Mouse (Mus musculus) c-Kit-negative CD71-positive TER-119-positive erythroid progenitor cells, embryonic 14.5 days (primary cell): ENCODE measurements at regions not wholly inside any gene's neighbourhood (a gene's known extent, or its start where the extent isn't known, plus 50 kb on each side); places are given as distances from the start of the nearest gene placed in this dataset.

Experiments used
- DNase-seq: peaks from one replicate; pipeline ENCODE4 v3.0.0-alpha.2; 2013; ENCODE audit warnings: low read depth, low spot score

DNA sequence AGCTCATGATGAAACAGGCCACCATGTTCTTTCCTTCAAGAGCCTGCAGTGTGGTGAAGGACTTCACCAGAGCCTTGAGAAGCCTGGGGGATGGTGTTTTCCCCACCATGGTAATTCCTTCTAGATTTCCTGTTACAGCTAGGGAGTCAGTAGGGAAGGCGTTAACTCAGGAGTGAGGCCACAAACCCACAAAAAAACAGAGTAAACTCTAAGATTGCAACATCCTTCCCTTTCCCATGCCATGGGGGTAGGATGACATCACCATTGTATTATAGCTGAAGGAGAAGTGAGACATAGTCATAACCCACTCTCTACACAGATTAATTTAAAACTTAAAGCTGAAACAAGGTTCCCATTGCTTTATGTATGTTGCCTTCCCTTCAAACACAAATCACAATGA lies 218.7 kb upstream of the F930015N05Rik start:
- no peak for DNase-seq

DNA sequence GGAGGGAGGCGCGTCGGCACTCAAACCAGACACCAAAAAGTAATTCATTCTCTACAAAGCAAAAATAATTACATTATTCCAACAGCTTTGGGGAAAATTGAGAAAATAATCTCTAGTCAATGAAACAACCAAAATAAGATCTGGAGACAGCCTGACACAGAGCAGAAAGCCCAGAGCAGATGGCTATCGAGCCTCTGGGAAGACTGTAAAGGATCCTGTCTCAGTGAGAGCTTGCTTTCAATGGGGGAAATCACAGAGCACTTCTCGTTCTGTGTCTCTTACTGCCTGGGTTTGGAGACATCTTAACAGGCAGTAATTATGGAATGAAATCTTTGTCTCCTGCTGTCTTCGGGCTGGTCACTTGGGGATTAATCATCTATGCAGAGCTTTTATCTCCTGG lies 226.7 kb upstream of the F930015N05Rik start:
- no peak for DNase-seq

DNA sequence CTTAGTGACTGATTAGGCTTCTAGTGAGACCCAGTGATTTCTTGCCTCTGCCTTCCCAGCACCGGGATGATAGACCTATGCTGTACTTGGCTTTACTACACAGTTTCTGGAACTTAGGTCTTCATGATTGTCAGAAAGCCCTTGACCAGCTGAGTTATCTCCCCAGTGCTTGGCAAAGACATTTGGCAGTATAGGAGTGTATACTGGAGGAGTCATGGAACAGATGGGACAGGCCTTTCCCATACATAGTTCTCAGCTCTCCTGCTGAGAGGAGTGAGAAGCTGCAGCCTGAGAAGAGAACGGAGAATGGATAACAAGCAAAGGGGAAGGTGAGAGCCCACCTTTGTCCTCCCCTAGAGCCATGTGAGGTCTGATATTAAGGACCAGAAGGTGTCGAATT lies 230.6 kb upstream of the F930015N05Rik start:
- no peak for DNase-seq

DNA sequence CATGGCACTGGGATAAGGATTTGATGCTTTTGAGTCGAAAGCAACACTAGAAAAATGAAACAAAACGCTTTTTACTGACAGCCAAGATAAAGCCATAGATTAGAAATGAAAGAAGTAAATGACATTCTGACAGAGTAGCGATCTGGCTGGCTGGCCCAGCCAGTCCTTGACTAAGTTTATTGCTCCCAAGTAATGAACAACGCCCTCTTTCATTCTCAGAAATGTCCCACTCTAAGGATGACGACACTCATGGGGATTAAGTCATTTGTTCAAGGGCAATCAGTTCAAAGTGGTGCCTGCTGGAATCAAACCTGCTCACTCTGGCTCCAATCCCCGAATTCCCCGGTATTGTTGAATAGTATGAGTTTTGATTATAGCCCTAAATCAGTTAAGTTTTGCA lies 231.1 kb upstream of the F930015N05Rik start:
- no peak for DNase-seq

DNA sequence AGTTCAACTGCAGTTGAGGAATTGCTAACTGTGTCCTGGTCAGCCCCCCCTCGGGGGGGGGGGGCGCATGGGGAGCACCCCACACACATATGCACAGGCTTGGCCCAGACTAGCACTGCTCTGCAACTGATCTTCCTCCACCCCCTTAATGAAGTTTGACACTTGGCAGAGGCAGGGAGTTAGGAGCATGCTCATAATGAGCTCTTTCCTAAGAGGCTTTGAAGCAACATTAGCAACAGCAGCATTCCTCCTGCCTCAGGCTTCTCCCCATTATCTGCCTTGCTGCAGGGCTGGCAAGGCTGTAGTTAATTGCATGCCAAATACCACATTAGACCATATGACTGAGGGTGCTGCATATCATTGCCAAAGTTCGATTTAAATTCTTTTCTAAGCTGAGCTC lies 235.4 kb upstream of the F930015N05Rik start:
- no peak for DNase-seq

DNA sequence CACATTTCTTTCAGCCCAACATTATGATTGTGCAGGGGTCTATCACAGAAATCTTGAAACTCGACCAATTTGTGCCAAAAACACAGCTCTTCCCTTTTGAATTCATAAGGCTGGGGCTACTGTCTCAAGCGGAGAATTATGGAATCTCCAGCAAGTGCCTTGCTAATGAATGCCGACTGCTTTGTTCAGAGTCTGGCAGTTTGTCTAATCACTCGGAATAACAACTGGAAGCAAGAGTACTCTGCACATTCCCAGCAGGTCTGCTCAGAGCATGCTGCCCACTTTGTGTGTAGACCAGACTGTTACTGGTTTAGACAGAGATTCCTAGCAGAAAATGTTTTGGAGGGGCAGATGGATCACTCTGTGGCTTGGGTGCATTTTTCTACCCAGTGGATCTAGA lies 237.1 kb upstream of the F930015N05Rik start:
- DNase-seq: no peak

DNA sequence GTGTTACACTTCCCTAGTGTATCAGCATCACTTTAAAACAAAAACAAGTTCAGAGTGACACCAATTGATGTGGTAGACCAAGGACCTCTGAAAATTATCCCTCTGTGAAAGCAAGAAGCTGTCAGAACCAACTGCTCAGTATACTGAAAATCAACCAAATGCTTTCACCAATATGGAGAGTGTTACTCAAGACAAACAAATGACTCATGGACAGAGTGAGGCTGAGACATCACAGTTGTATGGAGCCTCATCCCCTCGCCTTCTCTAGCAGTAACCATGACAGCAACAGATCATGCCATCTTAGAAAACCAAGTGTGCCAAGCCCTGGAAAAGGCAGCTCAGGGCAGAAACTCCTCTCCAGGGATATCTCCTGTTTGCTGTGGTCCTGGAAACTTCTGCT lies 267.3 kb upstream of the F930015N05Rik start:
- no peak for DNase-seq

DNA sequence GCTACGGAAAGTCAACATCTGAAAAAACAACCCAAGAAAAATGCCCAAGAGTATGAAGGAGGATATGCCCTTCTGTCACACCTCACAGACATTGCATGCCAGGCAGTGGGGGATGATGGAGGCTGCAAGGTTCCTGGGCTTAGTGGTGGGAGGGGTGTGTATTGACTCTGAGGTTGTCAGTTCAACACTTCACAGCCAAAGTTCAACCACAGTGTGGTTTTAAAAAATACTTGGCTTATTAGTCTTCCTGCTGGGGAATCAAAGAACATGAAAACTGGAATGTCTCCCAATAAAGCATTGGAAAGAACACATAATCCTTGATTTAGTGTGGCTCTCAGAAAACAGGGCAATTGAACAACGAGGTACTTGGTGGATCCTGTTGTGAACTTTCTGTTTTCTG lies 267.0 kb upstream of the Elac2 start:
- no peak for DNase-seq

DNA sequence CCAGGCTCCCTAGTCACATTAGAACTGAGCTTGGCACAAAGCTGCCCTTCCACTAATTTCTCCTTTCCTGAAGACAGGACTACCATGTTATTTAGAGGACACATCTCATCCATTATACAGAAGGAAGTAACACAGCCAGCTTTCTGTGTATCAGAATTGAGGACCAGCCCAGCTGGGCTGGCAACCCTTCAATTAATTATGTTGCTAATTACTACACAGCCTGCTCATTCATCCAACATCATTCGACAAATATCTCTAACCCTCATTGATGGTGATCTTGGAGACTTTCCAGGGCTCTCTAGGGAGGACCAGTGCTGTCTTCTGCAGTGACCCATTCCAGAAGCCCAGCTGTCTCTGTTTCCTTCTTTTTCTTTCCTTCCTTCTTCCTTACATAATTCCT lies 263.7 kb upstream of the Elac2 start:
- no peak for DNase-seq

DNA sequence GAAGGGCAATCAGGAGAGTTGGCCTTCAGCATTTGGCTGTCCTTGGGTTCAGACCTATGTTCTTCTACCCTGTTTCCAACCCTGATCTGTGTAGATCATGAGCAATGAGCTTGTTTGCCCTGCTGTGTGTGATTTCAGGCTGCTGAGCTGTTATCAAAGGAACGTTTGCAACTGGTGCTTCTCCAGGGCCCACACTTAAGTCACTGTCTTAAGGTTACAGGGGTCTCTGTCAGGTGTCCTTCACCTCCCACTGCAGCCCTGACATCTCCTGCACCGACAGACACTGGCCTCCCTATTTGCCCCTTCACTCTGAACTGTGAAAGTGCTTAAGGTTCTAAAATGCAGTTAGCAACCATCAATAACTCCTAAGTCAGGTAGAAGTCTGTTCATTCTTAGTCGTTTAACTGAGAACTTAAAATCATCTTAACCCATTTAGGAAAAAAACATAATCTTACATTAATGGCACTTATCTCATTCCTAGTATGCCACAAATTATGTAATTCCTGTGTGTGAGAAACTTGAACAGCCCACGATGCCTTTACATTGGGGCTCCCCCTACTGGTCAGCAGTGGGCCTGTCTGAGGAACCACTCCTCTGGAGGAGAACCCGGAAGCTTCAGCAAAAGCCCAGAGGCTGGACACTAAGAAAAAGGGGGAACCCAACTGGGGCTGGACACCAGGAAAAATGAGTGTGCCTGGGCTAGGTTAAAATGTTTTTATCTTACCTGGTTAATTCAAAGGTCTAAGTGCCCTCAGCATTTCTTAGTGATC lies 260.3 kb upstream of the Elac2 start:
- peak; percentile 24 for DNase-seq

DNA sequence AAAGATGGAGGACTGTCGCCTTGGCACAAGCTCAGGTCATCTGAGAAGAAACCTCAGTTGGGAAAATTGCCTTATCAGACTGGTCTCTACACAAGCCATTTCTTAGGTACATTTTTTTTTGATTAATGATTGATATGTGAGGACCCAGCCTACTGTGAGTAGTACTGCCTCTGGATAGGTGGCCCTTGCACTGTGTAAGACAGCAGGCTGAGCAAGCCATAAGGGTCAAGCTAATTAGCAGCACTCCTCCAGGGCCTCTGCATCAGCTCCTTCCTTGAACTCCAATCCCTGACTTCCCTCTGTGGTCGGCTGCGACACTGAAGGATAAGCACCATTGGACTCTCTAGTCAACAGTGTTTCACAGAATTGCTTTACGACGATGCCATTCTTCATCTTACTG lies 252.6 kb upstream of the Elac2 start:
- DNase-seq: no peak

DNA sequence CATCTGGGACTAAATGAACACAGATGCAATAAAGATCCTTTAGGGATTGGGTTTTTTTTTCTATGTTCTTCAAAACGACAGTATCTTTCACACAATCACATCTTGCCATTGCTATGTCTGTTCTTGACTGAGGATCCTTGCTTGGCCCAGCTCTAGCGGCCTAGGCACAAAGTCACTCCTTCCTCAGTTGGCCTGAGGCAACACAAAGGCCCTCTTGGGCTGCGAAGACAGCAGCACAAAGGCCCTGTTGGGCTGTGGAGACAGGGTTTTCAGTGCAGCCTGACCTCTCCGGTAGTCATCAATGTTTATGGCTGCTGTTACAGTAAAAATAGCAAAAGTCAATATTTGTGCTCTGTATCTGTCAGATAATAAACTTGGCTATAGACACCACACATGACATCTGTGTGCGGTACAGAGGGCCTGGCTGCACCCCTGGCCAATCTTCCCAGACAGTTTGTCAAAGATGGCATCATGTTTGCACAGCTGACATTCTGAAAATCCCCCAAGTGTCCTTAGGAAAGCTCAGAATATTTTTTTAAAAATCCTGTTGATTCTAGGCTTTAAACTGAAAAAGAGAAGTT lies 250.9 kb upstream of the Elac2 start:
- no peak for DNase-seq

DNA sequence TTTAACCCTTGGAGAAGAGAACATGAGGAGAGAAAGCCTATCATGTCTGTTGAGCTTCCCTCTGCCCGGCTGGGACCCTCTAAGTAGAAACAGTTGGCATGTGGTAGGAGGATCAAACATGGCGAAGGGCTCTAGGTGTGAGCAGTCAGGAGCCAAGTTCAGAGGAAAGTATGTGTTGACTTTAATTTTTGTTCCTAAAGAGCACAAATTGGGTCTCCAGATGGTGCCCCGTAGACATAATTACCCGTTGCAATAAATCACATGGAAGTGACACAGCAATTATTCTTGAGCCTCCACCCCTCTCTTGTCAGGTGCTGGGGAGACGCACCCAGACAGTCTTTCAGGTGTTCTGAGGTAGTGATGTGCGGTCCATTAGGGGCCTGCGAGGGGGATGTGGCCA lies 239.9 kb upstream of the Elac2 start:
- DNase-seq: no peak

DNA sequence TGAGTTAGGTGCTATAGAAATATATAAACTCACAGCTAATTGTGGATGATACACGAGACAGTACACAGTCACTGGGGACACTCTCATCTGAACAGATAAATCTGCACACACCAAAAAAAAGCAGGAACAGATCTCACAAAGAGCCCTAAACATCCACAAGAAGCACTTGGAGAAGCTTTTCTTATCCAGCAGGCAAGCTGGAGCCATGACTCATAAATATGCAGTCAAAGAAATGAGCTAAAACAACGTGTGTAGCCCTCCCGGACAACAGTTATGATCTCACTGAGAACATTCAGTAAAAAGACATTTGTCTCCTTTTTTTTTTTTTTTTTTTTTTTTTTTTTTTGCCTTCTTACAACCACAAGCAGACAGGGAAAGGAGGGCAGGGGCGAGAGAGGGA lies 235.1 kb upstream of the Elac2 start:
- DNase-seq: no peak

DNA sequence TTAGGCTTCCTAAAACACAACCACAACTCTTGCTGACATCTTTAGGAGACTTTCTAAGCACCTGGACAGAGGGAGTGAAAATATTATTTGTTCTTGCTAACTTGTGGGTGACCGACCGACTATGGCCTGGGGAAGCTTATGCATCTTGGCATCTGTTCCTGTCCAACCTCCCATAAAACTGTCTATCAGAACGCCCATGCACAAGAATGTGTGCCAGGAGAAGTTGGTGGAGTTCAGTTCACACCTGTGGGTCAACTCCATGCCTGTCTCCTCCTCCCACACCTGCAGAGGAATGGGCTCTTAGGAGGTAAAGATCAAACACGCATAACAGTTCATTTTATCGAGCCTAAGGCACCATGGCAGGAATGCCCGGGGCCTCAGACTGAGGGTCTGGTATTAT lies 232.7 kb upstream of the Elac2 start:
- no peak for DNase-seq

DNA sequence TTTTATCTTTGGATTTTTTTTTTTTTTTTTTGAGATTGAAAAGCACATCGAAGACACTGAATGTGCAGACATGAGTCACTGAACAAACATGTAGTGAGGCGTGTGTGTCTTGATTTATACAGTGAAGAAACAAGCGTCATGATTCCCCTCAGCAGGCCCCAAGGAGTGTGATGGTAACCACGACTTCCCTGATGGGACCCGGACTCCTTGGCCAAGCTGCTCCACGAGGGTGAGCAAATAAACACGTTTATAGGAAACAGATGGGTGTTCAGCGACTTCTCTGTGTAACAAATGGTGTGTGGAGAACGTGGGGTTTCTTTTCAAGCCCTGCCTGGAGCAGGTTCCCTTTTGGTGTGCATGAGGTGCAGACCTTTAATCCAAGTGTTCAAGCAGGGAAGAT lies 228.9 kb upstream of the Elac2 start:
- DNase-seq: no peak

DNA sequence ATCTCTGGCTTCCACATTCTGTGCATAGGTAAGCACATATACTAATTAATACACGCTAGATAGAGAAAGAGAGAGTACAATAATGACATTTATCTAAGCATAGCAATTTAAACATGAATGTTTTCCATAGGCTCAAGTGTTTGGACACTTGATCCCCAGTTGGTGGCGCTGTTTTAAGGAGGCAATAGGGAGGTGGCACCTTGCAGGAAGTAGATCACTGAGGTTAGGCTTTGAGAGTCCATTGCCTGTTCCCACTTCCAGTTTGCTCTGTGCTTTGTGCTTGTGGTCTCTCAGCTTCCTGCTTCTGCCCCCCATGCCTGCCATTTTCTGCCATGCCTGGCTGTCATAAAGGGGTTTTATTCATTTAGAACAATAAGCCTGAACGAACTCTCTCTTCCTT lies 226.5 kb upstream of the Elac2 start:
- DNase-seq: peak; percentile 20

DNA sequence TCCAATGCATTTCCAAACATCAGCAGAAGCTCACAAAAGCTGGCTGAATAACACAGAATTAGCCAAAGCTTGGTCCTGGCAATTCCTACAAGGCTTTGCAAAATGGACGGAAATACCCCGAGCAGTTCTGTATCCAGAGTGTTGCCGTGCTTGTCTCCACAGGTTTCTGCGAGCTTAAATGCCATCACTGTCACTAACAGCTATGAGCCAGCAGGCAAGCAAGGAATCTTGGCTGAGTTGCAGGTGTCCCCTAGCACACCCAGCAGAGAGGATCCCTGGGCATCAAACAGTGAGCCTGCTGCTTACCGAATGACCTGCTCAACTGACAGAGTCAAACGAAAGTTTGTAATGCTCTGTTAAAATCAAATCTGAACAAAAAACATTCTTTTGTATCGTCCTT lies 226.0 kb upstream of the Elac2 start:
- DNase-seq: no peak

DNA sequence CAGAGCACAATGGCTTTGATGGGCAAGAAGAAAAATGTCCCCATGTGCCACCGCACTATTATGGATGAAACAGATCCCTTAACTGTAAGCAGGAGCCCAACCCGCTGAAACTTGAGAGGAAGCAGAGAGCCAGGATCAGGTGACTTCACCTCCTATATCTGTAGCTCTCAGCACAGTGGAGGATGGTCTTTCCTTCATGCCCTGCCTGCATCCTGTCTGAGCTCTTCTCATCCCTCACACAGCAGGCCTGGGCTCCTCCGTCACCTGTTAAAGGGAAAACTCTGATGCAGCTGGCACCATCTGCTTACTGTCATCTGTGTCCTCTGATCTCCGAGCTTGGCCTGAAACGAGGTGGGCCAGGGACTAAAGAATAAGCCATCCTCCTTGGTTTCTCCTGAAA lies 224.8 kb upstream of the Elac2 start:
- DNase-seq: no peak

DNA sequence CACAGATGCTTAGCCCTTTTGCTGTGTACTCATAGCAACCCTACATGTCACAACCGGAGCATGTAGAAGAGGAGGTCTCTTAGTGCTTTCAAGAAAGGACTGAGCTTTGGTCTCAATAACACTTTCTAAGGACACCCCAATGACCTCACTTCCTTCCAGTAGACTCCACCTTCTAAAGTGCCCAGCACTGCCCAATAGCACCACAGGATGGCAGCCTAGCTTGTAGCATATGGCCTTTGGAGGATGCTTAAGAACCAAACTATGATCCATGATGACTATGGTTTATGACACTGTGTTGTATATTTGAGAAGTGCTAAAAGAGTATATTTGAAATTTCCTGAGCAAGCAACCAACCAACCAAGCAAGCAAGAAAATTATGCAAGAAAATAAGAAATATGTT lies 223.3 kb upstream of the Elac2 start:
- DNase-seq: peak; percentile 2

DNA sequence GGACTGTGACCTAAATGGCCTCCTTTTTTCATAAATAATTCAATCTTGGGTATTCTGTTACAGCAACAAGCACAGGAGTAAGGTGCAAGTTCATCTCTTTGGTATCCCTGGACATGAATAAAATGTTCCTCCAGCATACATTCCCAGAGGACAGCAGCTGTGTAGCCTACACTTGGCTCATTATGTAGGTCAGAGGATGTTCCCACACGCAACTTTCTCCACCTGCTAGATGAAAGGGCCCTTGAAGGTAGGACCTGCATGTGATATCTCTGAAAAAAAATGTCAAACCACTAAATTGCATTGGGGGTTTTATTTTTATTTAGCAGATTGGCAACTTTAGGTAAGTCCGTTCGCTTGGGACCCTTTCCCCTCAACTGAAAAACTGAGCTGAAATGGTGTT lies 218.2 kb upstream of the Elac2 start:
- DNase-seq: no peak

DNA sequence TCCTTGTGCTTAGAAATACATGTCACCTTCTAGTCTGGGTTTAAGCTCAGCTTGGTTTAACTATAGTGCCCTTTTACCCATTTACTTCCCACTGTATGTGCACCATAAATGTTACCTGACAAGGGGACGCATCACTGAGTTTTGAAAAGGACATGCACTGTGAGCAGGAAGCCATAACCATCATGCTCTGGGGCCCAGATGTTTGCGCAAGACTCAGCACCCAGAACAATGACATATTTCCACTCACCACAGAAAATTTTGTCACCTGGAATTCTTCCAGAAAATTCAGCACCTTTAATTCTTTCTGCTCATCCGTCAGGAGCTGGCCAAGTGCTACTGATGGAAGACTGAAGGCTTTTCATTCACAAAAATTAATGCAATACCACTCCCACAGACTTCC lies 216.1 kb upstream of the Elac2 start:
- no peak for DNase-seq

DNA sequence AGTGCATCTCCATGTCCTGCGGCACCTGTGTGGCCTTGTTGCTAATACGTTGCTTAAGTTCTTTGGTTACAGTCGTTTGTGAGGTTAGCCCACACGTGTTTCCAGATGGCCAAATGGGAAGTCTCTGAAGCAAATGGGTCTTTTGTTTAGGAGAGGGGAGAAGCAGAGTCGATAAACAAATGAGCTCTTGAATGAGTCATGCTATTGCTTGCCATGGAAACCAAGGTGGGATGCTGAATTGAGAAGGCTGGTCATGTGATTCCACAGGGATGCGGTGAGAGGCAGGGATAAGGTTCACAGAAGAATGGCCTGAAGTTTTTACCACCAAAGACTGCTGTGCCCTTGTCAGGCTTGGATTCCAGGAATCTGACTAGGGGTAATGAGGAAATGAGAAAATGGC lies 214.8 kb upstream of the Elac2 start:
- DNase-seq: no peak

DNA sequence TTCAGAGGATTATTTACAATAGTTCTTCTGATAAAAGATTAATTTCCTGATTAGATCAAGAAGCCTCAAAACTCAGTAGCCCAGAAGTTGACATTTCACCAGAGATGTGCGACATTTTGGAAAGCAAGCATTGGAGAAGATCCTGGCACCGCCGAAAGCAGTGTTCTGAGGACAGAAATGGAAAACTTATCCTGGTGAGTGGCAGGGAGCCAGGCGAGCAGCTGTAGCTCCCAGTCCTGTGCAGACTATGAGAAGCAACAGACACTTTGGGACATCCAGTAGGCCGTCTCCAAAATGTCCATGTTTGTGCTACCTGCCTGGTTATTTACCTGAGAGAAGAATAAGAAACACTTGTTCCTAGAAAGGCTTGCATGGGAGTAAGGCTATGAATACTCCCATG lies 202.1 kb upstream of the Elac2 start:
- DNase-seq: no peak
